Mouse (Mus musculus) limb, embryonic 14.5 days (tissue): ENCODE results near the gene Bicra. TPM values are rescaled to one million over a fixed set of nuclear protein-coding genes. Genes with fewer than 3 reads are reported as not detected.

ENCODE experiments used
- ATAC-seq: fragments of 200-750 bp; cut with Nextera tagmentation; 2 replicates; pipeline ENCODE4 v1.8.0; 2017; ENCODE audit warnings: low read depth, moderate number of reproducible peaks, moderate TSS enrichment; ENCODE audit not compliant: low FRiP score
- DNase-seq: peaks from one replicate; pipeline ENCODE4 v3.0.0-alpha.2; 2015; ENCODE audit warnings: low spot score
- H3K27ac ChIP-seq: fragments of 300-500 bp; sonication (generic); replicated peaks from 2 replicates; pipeline ENCODE4 v1.5.1; 2014; ENCODE audit warnings: low read depth, mild to moderate bottlenecking, low read length, moderate library complexity, mixed read lengths
- H3K27me3 ChIP-seq: fragments of 300-500 bp; sonication (generic); 2 replicates; pipeline ENCODE4 v1.6.1; 2014; ENCODE audit warnings: low read length, mixed read lengths; ENCODE audit not compliant: control insufficient read depth, insufficient read depth
- H3K36me3 ChIP-seq: fragments of 300-500 bp; sonication (generic); 2 replicates; pipeline ENCODE4 v1.6.1; 2014; ENCODE audit warnings: mild to moderate bottlenecking, low read length, moderate library complexity, mixed read lengths; ENCODE audit not compliant: control insufficient read depth, insufficient read depth
- H3K4me1 ChIP-seq: fragments of 300-500 bp; sonication (generic); 2 replicates; pipeline ENCODE4 v1.6.1; 2014; ENCODE audit warnings: antibody characterized with exemption, low read length, mixed read lengths; ENCODE audit not compliant: control insufficient read depth, insufficient read depth
- H3K4me2 ChIP-seq: fragments of 300-500 bp; sonication (generic); replicated peaks from 2 replicates; pipeline ENCODE4 v1.6.1; 2014; ENCODE audit warnings: low read depth, mild to moderate bottlenecking, low read length, moderate library complexity; ENCODE audit not compliant: severe bottlenecking
- H3K4me3 ChIP-seq: fragments of 300-500 bp; sonication (generic); replicated peaks from 2 replicates; pipeline ENCODE4 v1.5.1; 2014; ENCODE audit warnings: low read length
- H3K9ac ChIP-seq: fragments of 300-500 bp; sonication (generic); 2 replicates; pipeline ENCODE4 v1.6.1; 2014; ENCODE audit warnings: mild to moderate bottlenecking, low read depth, low read length, moderate library complexity; ENCODE audit not compliant: severe bottlenecking
- H3K9me3 ChIP-seq: fragments of 300-500 bp; sonication (generic); 2 replicates; pipeline ENCODE4 v1.6.1; 2016; ENCODE audit warnings: low read length; ENCODE audit not compliant: control insufficient read depth
- POLR2A ChIP-seq: fragments of 200-500 bp; IDR thresholded peaks from 2 replicates; pipeline ENCODE4 v1.8.0; 2012; ENCODE audit warnings: inconsistent platforms, mild to moderate bottlenecking, moderate library complexity, borderline replicate concordance; ENCODE audit not compliant: insufficient read depth, insufficient read length; ENCODE audit errors: extremely low read depth
- WGBS: fragments of 180-500 bp; shearing (Covaris S2); extraction: QIAGEN DNeasy Blood & Tissue Kit; methylation state at CpG from one replicate; pipeline ENCODE4 v1.1.7; 2014; 5-methylcytosine and 5-hydroxymethylcytosine counted together
- polyA plus RNA-seq, 2 experiments: library from polyadenylated mRNA; depleted of rRNA in 1 of 2; stranded (reverse) in 1 of 2; unstranded in 1 of 2; fragments of >200 nt; fragmentation: Nextera tagmentation in 1 of 2; extraction: Ambion mirVana in 1 of 2; gene quantifications; 2 replicates each; pipeline versions ENCODE4 v1.2.1 to v1.2.3; 2012 to 2014

Bicra gene
- polyA plus RNA-seq, 2 experiments, result 8.6 to 20.1 TPM

- 78% methylated on average over 6 of the region's 6 CpGs for WGBS
- TF ChIP-seq POLR2A, result no peak
- H3K36me3 ChIP-seq, result no peaks in the 10 kb centered on the region
- no peak overlapping the region for H3K4me2 ChIP-seq
- H3K4me3 ChIP-seq, result no peak overlapping the region
- no peaks in the 10 kb centered on the region for H3K4me1 ChIP-seq
- ATAC-seq, result no peak
- H3K9ac ChIP-seq, result no peak overlapping the region
- DNase-seq, result no peak
- no peaks in the 10 kb centered on the region for H3K9me3 ChIP-seq
- H3K27ac ChIP-seq, result no peak overlapping the region
- no peaks in the 10 kb centered on the region for H3K27me3 ChIP-seq
Measured at GRCm38 (mm10) chr7:16071906-16072305, 24.2 kb upstream of the Bicra start.

GRCm38 (mm10) chr7:16070846-16071245 lies 23.1 kb upstream of the Bicra start:
- Histone ChIP-seq H3K36me3 (no peaks in the 10 kb centered on the region), H3K4me1 (no peaks in the 10 kb centered on the region), H3K4me2 (no peak overlapping the region), H3K4me3 (no peak overlapping the region), H3K27ac (no peak overlapping the region), H3K9ac (no peak overlapping the region), H3K27me3 (no peaks in the 10 kb centered on the region), H3K9me3 (no peaks in the 10 kb centered on the region)
- TF ChIP-seq POLR2A, result no peak
- DNase-seq (no peak), ATAC-seq (no peak)

- DNase-seq (no peak), ATAC-seq (no peak)
- H3K9me3 ChIP-seq, result no peaks in the 10 kb centered on the region
- WGBS, result 33% methylated on average over 4 of the region's 4 CpGs
- no peak overlapping the region for H3K4me3 ChIP-seq
- H3K9ac ChIP-seq, result no peak overlapping the region
- H3K36me3 ChIP-seq, result no peaks in the 10 kb centered on the region
- no peak overlapping the region for H3K27ac ChIP-seq
- no peak overlapping the region for H3K4me2 ChIP-seq
- H3K27me3 ChIP-seq, result peaks cover 11% of the 10 kb centered on the region
- no peak for TF ChIP-seq POLR2A
- H3K4me1 ChIP-seq, result no peaks in the 10 kb centered on the region
Measured at GRCm38 (mm10) chr7:16063490-16063889, 15.8 kb upstream of the Bicra start.

- no peak overlapping the region for H3K9ac ChIP-seq
- no peak for TF ChIP-seq POLR2A
- ATAC-seq, result no peak
- no peaks in the 10 kb centered on the region for H3K4me1 ChIP-seq
- no peak overlapping the region for H3K27ac ChIP-seq
- no peak for DNase-seq
- no peaks in the 10 kb centered on the region for H3K36me3 ChIP-seq
- WGBS, result 73% methylated on average over 15 of the region's 15 CpGs
- no peak overlapping the region for H3K4me2 ChIP-seq
- H3K27me3 ChIP-seq, result peaks cover 11% of the 10 kb centered on the region
- no peaks in the 10 kb centered on the region for H3K9me3 ChIP-seq
- H3K4me3 ChIP-seq, result 0 out of 2 replicates have a peak overlapping the region, but pooled peaks have one; percentile 17
Measured at GRCm38 (mm10) chr7:16062099-16062420, 14.3 kb upstream of the Bicra start.

- Histone ChIP-seq H3K36me3 (no peaks in the 10 kb centered on the region), H3K27ac (no peak within 1 kb of the TSS), H3K4me3 (peak within 1 kb of the TSS; percentile 17; the same call in 1 of the 2 replicates), H3K9me3 (no peaks in the 10 kb centered on the region), H3K27me3 (peaks cover 11% of the 10 kb centered on the region), H3K9ac (no peak within 1 kb of the TSS), H3K4me2 (no peak within 1 kb of the TSS; the same call in 1 of the 2 replicates), H3K4me1 (no peaks in the 10 kb centered on the region)
- no peak for ATAC-seq
- TF ChIP-seq POLR2A, result no peak
- 52% methylated on average over 61 of the region's 80 CpGs for whole genome bisulfite sequencing
- DNase-seq, result no peak
Measured at GRCm38 (mm10) chr7:16061219-16062098, 13.7 kb upstream of the Bicra start, which contains the start of gene Zfp541. Zfp541 (plus strand) TSS chr7:16061814.
